Mouse (Mus musculus) spleen, adult 12 weeks (tissue): Measurements from ENCODE around the gene Clec4a4.
"Not testable (repeated sequence)": the region's sequence is repeated elsewhere in the genome, so short reads cannot be mapped to it uniquely, and the experiment has no call there.

Experiments
- DNase-seq: peaks from one replicate; pipeline ENCODE4 v3.0.0; 2022; ENCODE audit warnings: low spot score

The Clec4a4 gene

DNA sequence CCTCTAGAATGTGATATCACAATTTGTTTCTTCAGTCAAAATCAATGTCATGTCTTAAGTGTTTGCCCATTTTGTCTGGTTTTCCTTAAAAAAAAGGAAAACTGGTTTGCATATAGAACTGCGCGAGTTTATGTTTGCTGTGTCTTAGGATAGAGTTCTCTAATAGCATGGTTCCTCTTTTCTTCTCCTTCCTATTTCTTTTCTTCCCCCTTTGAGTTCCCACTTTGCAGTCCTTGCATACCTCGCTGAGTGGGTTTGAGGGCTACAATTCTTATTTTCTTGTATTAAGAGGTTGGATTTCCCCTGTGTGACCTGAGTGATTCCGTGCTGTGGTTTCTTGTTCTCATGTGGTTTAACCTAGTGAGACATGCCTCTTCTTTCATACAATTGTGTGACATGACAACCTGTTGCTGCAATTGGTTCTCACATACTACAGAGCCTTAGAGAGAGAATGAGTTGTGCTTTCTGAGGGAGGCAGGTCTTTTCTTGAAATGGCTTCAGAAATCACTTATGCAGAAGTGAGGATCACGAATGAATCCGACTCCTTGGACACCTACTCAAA is at the start of gene Clec4a4:
Gene Clec4a4, plus strand, starts transcription at position 492 of the 562 bp plus-strand sequence.
- no peak for DNase-seq

GRCm38 (mm10) chr6:122946760-122947159 is 43.4 kb upstream of the Clec4a4 start:
- DNase-seq = no peak

- peak; percentile 6 for DNase-seq
Observed at GRCm38 (mm10) chr6:122952401-122952800, 37.8 kb upstream of the Clec4a4 start, which contains the start of gene Clec4a3. Gene Clec4a3, plus strand, starts transcription at chr6:122952515.

- DNase-seq = no peak
Observed at GRCm38 (mm10) chr6:122964562-122964961, 25.6 kb upstream of the Clec4a4 start.

DNA sequence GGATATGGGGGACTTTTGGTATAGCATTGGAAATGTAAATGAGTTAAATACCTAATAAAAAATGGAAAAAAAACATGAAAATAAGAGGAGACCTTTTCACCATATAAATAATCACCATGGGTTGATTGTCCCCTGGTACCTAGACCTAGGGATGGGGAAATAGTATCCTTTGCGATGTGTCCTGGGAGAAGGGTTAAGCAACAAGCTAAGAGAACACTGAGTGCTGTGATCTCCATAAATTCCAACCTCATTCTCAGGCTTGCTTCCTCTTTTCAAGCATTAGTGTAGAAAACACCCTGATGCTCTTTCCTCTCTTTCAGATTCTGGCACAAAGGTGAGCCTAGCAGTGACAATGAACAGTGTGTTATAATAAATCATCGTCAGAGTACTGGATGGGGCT is 21.1 kb upstream of the Clec4a4 start:
- no peak for DNase-seq

- DNase-seq = not testable (repeated sequence)
Observed at GRCm38 (mm10) chr6:123004696-123005095, 14.5 kb downstream of the Clec4a4 start.

DNA sequence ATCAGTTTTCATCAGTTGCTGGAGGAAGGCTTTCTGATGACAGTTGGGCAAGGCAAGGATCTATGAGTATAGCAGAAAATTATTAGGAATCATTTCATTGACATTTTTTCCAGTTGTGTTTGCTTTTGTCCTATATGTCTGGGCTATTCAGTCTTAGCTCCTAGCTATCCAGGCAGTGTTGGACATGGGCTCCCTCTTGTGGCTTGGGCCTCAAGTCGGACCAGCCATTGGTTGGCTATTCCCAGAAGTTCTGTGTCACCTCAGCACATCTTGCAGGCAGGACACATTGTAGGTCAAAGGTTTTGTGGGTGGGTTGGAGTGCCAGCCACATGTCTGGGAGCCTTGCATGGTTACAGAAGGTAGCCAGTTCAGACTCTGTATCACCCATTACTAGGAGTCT is 15.4 kb downstream of the Clec4a4 start:
- DNase-seq = no peak

DNA sequence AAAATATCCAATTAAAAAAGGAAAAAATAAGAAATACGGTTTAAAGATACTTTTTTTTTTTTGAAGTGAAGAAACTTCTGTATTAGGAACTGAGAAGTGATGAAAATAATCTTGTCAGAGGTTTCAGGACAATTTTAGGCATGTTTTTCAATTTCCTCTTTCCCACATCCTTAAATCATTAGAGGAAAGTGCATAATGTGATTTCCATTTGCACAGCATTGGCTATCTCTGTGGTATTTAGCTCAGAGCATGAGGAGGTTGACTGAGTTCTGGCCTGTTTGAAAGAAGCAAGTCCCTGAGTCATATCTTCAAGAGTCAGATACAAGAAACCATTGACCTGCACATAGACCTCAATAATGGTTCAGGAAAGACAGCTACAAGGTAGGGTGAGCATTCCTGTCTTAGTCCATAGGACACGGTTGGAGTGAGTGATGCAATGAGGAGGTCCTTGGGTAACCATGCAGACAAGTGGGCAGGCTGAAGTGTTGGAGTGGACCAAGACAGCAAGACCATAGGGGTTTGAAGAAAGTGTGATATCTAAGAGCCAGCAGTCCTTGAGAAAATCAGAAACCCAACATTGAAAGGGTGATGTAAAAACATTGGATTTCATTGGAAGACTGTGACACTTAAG is 59.7 kb downstream of the Clec4a4 start, which contains the start of gene Clec4b1:
Gene Clec4b1, plus strand, starts transcription at position 221 of the 631 bp plus-strand sequence.
- DNase-seq = no peak
